Mouse (Mus musculus) erythroblast, embryonic 14.5 days (primary cell): Measurements from ENCODE around the gene Dcun1d1.

Experiments
- GATA1 ChIP-seq: IDR thresholded peaks from 2 replicates; pipeline ENCODE4 v1.6.1; 2012; ENCODE audit warnings: low read length, inconsistent platforms, mixed read lengths
- TAL1 ChIP-seq: IDR thresholded peaks from 3 replicates; pipeline ENCODE4 v1.6.1; 2012; ENCODE audit warnings: low read length, inconsistent platforms, mixed read lengths

- no peak for TF ChIP-seq TAL1
- no peak for TF ChIP-seq GATA1
Observed at GRCm38 (mm10) chr3:35967366-35967921, 30.2 kb upstream of the Dcun1d1 start.
